Mouse (Mus musculus): ENCODE measurements around the gene Rimklb.

Rimklb gene

DNA sequence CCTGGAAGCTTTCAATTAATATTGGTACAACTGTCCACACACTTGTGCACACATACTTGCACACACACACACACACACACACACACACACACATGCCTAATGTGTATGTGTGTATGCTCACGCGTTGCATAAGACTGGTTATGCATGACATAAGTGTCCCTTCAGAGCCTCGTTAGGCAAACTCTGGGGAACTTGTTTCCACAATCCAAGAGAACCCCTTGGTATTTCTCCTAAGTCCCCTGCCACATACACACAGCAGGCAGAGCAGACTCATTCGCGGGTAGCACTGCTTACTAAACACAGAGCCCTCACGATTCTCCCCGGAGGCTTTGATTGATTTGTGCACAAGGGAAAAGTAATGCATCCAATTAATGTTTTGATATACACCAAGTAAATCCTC, 81.5 kb downstream of the Rimklb start:
- DNase-seq (ENCODE audit: low spot score): no peak

DNA sequence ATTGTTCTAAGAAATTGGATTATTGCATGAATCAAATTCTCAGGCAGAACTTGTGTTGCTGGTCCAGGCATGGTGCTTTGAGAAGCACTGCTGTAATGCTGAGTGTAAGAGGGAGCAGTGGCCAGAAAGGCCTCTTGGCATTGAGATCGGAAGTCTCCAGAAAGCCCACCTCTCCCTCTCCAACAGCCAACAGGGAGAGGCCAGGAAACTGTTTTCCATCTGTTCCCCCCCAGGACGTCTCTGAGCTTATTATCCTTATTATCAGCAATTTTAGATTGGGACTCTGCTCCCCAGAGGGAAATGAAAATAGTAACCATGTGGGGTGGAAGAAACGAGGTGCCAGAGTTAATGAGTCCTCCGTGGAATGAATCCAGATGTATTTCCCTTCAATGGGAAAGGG, 82.2 kb downstream of the Rimklb start:
- no peak for DNase-seq (ENCODE audit: low spot score)

DNA sequence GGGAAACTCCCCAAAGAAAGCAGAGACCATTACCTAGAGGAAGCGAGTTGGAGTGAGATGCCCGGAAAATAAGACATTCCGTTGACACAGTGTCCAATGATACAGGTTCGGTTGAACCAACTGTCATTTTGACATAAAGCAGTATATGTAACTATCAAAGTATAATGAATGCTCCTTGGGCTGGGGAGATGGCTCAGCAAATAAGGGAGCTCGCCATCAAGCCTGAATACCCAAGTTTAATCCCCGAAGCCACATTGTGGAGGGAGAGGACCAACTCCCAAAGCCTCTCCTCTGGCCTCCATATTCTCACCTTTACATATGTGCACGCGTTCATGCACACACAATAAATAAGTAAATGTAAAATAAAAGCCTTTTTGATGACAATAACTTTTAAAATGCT, 87.3 kb downstream of the Rimklb start:
- no peak for DNase-seq (ENCODE audit: low spot score)

DNA sequence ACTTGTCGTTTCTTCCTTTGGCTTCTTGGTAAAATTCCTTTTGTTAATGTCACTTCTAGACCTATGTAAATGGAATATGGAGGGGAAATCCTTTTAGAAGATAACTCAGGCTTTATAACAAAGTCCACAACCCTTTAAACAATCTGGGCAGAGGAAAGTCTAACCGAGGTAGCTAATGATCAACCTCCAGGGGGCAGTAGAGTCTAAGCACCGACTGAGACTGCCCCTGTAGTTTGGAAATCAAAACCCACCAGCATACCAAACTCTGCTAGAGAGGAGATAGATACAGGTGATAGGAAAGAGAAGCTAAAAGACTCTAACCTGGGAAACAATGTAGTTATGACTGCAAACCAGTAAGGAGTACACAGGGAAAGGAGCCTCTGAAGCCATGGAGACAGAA, 96.3 kb downstream of the Rimklb start:
- DNase-seq (ENCODE audit: low spot score): no peak

DNA sequence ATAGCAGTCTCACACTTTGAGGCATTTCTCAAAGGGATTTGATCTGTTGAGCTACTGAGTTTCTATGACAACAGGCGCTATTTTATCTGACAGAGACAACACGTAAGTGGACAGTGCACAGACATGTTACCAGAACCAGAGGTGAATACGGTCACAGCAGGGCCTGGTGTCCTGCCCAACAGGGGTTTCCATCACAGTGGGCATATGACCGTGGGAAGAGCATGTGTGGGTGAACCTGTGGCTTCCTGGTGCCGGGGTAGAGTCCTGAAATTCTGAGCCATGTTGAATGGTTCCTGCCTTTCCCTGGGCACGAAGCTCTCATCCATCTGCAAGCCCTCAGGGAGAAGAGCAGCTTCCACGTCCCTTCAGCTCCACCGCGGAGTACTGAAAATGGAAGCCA, 98.3 kb downstream of the Rimklb start:
- DNase-seq (ENCODE audit: low spot score): no peak
